Mouse (Mus musculus) lung, adult 2 months (tissue): ENCODE data around the gene Golim4. TPM values are rescaled to one million over a fixed set of nuclear protein-coding genes. Genes with fewer than 3 reads are reported as not detected.

Experiments used
- DNase-seq: peaks from one replicate; pipeline ENCODE4 v3.0.0; 2022
- H3K4me1 ChIP-seq: fragments of 200-500 bp; 2 replicates; pipeline ENCODE4 v1.6.1; 2011; ENCODE audit warnings: low read length; ENCODE audit not compliant: control insufficient read depth, insufficient read depth
- H3K4me3 ChIP-seq: fragments of 200-500 bp; replicated peaks from 2 replicates; pipeline ENCODE3; 2011; ENCODE audit warnings: low read depth, mild to moderate bottlenecking, control low read depth, low read length; ENCODE audit errors: extremely low read depth
- CTCF ChIP-seq: fragments of 200-500 bp; IDR thresholded peaks from 2 replicates; pipeline ENCODE4 v1.5.1; 2011; ENCODE audit warnings: mild to moderate bottlenecking, low read length, control low read depth; ENCODE audit not compliant: insufficient read depth
- POLR2A ChIP-seq: fragments of 200-500 bp; IDR thresholded peaks from 2 replicates; pipeline ENCODE4 v1.6.1; 2011; ENCODE audit warnings: low read depth, mild to moderate bottlenecking, control low read depth, low read length, borderline replicate concordance; ENCODE audit errors: extremely low read depth
- WGBS: fragments of 180-500 bp; shearing (Covaris S2); methylation state at CpG from one replicate; pipeline ENCODE4 v1.1.7; 2018; 5-methylcytosine and 5-hydroxymethylcytosine counted together
- polyA plus RNA-seq: library from polyadenylated mRNA; depleted of rRNA; stranded (reverse); fragments of >200 nt; gene quantifications from 2 replicates; pipeline ENCODE4 v1.2.3, GENCODE M21; 2012

Gene Golim4
- polyA plus RNA-seq, 1 experiment = 35.2 TPM

GRCm38 (mm10) chr3:75952328-75953060 lies 4.3 kb downstream of the Golim4 start:
- TF ChIP-seq POLR2A (no peak), CTCF (no peak)
- Histone ChIP-seq H3K4me3 (no peak overlapping the region), H3K4me1 (peaks cover 8% of the 10 kb centered on the region)
- peak; percentile 11 for DNase-seq
- 41% methylated on average over 5 of the region's 5 CpGs for WGBS

GRCm38 (mm10) chr3:75950897-75951296 lies 5.9 kb downstream of the Golim4 start:
- no peak overlapping the region for H3K4me3 ChIP-seq
- WGBS = 79% methylated on average over 6 of the region's 6 CpGs
- DNase-seq = no peak
- TF ChIP-seq CTCF = no peak
- no peak for TF ChIP-seq POLR2A
- peaks cover 8% of the 10 kb centered on the region for H3K4me1 ChIP-seq

DNA sequence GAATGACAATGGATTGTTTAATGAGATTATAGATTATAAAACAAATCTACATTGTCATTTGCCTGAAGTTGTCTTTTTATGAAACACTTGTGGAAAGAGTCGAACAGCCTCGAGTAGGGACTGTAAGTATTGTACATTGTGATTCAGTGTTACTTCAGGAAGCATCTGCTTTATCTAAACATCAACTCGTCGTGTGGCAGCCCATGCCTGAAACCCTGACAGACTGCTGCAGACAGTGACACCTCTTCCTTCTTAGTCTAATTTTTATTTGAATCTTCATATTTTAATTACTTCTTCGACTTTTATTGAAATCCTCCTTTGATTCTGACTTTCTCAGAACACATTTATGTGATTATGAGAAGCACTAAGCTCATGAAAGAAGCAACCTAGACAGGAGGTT lies 7.4 kb downstream of the Golim4 start:
- peaks cover 8% of the 10 kb centered on the region for H3K4me1 ChIP-seq
- 39% methylated on average over 5 of the region's 5 CpGs for WGBS
- no peak for DNase-seq
- no peak overlapping the region for H3K4me3 ChIP-seq
- no peak for TF ChIP-seq POLR2A
- TF ChIP-seq CTCF = no peak

GRCm38 (mm10) chr3:75948541-75949095 lies 8.1 kb downstream of the Golim4 start:
- no peak for DNase-seq
- Histone ChIP-seq H3K4me3 (no peak overlapping the region), H3K4me1 (peaks cover 8% of the 10 kb centered on the region)
- WGBS = 83% methylated on average over 2 of the region's 2 CpGs
- TF ChIP-seq POLR2A (no peak), CTCF (no peak)

DNA sequence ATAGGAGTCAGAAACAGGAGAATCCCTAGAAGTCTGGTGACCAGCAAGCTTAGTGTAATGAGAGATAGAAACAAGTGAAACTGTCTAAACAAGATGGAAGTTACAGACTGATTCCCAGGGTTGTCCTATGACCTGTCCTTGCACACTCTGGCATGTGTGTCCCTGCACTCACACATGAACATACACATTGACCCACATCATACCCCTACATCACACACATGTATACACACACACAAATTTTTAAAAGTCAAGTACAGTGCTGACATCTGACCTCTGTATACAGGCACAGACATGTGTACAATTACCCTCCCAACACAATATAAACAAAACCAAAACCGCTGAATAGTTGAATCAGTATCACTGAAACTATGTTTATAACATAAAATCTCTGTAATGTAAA lies 8.7 kb downstream of the Golim4 start:
- 42% methylated on average over 1 of the region's 1 CpGs for WGBS
- no peak for TF ChIP-seq CTCF
- no peak for TF ChIP-seq POLR2A
- peaks cover 7% of the 10 kb centered on the region for H3K4me1 ChIP-seq
- no peak for DNase-seq
- no peak overlapping the region for H3K4me3 ChIP-seq

- no peak overlapping the region for H3K4me3 ChIP-seq
- no peak for TF ChIP-seq POLR2A
- no peak for TF ChIP-seq CTCF
- 42% methylated on average over 12 of the region's 12 CpGs for WGBS
- no peak for DNase-seq
- H3K4me1 ChIP-seq = peaks cover 4% of the 10 kb centered on the region; the same call in 1 of the 2 replicates
These were observed 14.3 kb downstream of the Golim4 start for GRCm38 (mm10) chr3:75942303-75943060.

- Histone ChIP-seq H3K4me1 (peaks cover 4% of the 10 kb centered on the region; the same call in 1 of the 2 replicates), H3K4me3 (no peak overlapping the region)
- TF ChIP-seq POLR2A = no peak
- DNase-seq = no peak
- WGBS = 56% methylated on average over 1 of the region's 1 CpGs
These were observed 14.9 kb downstream of the Golim4 start for GRCm38 (mm10) chr3:75941864-75942263.

GRCm38 (mm10) chr3:75936152-75936551 lies 20.6 kb downstream of the Golim4 start:
- 63% methylated on average over 2 of the region's 2 CpGs for WGBS
- no peak for DNase-seq
- Histone ChIP-seq H3K4me1 (no peaks in the 10 kb centered on the region; the same call in 1 of the 2 replicates), H3K4me3 (no peak overlapping the region)
- TF ChIP-seq POLR2A = no peak
- TF ChIP-seq CTCF = no peak

- TF ChIP-seq CTCF = no peak
- no peak for TF ChIP-seq POLR2A
- no peak for DNase-seq
- WGBS = 75% methylated on average over 2 of the region's 2 CpGs
- Histone ChIP-seq H3K4me1 (no peaks in the 10 kb centered on the region), H3K4me3 (no peak overlapping the region)
These were observed 26.0 kb downstream of the Golim4 start for GRCm38 (mm10) chr3:75930659-75931225.
